Mouse (Mus musculus) retina, embryonic 14.5 days (tissue): ENCODE data around the gene Card11.

ENCODE experiments used
- DNase-seq: peaks from one replicate; pipeline ENCODE4 v3.0.0-alpha.2; 2015; ENCODE audit warnings: low spot score

The Card11 gene

GRCm38 (mm10) chr5:141000349-141000748 is at the start of gene Card11:
TSS of gene Card11 (minus strand) at chr5:141000582.
- DNase-seq = no peak

DNA sequence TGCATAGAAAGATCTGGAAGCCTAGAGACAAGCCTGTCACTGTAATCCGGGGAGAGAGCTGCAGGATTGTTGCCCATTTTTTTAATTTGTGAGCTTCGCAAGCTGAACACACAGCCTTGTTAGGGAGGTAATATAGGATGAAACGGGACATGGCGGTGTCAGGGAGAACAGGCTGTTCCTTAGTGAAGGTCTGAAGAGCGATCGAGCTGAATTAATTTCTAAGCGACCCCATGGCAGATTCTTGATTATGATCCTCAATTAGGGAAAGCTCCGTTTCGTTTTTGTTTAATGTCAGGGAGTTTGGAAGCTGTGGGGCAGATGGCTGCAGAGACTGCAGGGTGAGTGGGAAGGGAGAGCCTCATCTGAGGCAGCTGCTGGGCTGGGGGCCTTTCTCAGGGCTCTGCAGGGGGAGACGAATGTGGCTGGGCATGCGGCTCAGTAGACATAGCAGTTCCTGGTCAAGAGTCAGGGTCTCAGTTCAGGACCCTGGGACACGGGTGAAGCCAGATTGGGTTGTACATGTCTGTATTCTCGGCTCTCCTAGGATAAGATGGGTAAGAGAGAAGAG is 47.4 kb upstream of the Card11 start:
- DNase-seq = peak; percentile 77

- no peak for DNase-seq
Observed at GRCm38 (mm10) chr5:141044976-141045375, 44.6 kb upstream of the Card11 start.

DNA sequence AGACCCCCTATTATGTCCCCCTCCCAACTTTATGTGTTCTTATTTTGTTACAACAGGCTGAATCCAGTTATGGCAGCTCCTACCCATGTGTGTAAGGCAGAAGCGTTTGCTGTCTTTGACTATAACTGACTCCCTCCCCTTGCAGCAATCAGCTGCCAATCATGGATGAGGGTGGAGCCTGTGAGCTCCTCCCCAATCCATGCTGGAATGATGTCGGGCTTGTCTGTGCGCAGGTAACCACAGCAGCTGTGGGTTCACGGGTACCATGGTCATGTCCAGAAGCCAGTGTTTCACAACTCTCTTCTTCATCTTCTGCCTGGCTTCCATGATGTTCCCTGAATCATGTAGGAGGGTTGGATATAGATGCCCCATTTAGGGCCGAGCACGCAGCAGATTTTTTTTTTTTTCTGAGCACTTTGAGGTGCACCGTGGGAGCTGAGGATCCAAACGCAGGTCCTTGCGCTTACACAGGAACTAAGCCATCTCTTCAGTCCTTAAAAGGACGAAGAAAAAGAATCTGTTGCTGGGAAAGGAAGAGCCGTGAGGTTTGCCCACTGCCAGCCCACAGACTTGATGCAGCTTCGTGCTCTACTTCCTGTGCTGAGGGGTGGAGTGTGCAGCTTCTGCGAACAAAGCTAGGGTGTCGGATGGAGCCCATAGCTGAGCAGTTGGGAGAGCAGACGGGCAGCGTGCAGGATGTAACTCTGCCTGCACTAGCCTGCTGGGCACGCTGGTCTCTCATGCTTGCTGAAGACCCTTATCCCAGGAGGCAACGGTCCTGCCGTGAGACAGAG is 43.5 kb upstream of the Card11 start:
- DNase-seq = no peak

- DNase-seq = no peak
Observed at GRCm38 (mm10) chr5:141042406-141042805, 42.0 kb upstream of the Card11 start.

DNA sequence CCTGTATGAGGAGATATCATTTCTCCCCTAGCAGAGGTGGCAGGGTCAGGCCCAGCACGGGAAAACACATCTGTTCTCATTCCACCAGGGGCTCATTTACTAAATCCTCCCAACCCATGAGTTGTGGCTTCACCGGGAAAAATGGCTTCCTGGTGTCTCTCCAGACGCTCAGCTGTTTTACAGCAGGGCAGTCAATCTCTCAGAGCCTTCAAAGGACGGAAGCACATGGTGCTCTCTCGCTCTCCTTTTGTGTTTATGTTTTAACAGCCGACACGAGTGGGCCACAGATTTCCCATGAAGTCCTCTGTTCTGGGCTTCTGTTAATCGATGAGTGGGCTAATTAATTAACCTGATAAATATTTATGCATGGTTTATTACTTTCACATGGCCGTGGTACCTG is 40.5 kb upstream of the Card11 start:
- peak; percentile 15 for DNase-seq

GRCm38 (mm10) chr5:141038342-141038741 is 38.0 kb upstream of the Card11 start:
- DNase-seq = no peak

DNA sequence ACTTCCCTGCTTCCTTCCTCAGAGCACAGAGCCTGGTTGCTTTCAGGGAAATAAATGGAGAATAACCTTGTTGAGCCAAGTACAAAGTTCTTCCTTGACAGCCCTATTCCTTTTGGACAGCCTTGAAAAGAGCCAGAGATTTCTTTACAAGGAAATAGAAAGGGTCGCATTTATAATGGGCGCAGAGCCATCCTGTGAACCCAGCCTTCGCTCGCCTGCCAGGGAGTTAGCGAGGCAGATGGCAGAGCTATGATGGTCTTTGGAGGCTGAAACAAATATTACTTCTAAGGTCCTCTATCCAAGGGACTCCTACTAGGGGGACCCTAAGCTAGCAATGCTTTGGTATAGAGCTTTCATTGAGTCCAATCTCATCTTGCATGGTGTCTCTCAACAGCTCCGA is 35.0 kb upstream of the Card11 start:
- no peak for DNase-seq

DNA sequence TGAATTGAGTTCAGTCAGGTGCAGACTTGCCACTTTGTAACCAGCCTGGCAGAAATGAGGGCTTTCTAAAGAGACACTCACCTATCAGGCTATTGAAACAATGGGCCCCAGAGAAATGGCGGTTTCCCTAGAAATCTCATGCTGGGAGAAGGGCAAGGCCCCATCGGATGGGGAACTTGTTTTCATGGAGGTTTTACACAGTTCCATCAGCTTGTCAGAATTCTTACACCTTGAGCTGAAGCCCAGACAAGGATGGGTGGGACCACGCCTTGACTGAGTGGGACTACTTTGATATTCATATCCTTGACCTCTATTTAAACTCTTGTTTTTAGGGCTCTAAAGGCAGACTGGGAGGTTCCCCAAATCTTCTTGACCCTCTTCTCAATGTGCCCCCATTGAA is 33.9 kb upstream of the Card11 start:
- DNase-seq = no peak

- no peak for DNase-seq
Observed at GRCm38 (mm10) chr5:141033001-141033400, 32.6 kb upstream of the Card11 start.

GRCm38 (mm10) chr5:141029364-141029763 is 29.0 kb upstream of the Card11 start:
- no peak for DNase-seq

DNA sequence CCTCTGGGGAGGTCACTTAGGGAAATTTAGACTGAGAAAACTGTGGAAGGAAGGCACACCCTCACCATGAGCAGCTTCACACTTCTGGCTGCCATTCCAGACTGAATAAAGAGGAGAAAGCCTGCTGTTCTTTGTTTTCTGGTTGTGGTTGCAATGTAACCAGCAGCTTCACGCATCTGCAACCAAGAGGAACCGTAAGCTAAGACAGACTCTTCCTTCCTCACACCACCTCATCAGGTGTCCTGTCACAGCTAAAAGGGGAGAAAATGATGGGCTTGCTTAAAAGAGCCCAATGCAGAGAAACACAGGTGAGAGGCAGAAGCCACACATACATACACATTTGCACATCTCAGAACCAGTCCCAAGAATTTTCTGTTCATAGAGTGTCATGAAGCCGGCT is 25.3 kb upstream of the Card11 start:
- DNase-seq = no peak

DNA sequence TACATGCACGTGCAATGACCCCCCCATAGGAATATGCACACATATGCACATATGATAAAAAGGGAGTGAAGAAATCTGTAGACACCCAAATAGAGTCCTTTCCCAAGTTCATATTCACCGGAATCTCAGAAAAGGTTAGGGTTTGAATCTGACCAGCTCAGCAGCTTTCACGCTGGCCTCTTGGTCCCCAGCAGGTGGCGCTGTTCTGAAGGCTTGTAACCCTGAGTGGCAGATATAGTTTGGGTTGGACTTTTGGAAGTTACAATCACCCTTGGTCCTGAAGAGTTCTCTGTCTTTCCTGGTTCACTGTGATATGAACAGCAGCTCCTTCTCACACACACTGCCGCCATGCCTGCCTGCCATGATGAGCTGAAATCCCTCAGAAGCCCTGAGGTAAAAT is 24.1 kb upstream of the Card11 start:
- peak; percentile 27 for DNase-seq

DNA sequence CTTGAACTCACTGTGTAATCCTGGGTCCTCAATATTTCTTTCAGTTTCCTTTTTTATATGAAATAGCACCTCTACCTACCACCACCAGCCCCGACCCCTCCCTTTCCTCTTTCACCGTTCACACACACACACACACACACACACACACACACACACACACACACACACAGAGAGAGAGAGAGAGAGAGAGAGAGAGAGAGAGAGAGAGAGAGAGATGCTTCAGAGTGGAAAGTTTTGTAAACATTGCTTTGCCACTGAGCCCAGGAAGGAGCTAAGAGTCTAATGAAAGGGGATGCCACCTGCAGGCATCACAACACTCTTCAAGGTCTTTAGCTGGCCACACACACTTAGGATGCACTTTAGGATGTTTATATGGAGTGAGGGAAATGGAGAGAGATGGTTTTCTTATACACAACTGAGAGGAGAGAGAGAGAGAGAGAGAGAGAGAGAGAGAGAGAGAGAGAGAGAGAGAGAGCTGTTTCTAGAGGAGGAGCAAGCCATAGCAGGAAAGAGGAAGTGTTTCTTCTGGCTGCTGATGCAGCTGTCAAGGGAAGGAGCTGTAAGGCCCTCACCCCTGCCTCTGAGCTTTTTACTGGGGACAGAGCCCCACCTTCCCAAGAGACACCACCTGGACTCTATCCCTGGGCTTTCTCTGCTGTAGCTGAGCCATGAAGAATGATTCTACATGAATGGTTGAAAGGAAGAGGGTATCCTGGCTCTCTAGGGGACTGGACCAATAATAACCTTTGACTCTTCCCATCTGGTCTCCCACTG is 17.7 kb upstream of the Card11 start:
- no peak for DNase-seq

DNA sequence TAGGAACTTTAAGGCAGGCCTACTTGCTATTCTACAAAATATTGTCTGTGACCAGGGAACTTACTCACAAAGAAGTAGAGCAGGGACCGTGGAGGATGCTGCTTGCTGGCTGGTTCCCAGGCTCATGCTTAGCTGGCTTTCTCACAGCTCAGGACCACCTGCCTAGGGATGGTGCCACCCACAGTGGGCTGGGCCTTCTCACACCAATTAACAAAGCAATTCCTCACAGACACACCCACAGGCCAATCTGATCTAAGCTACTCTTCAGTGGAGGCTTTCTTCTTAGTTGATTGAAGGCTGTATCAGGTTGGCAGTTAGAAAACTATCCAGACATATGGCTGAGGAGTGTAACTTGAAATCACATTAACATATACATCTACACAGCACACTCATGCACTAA is 15.7 kb upstream of the Card11 start:
- no peak for DNase-seq

- DNase-seq = no peak
Observed at GRCm38 (mm10) chr5:141014216-141014615, 13.8 kb upstream of the Card11 start.

DNA sequence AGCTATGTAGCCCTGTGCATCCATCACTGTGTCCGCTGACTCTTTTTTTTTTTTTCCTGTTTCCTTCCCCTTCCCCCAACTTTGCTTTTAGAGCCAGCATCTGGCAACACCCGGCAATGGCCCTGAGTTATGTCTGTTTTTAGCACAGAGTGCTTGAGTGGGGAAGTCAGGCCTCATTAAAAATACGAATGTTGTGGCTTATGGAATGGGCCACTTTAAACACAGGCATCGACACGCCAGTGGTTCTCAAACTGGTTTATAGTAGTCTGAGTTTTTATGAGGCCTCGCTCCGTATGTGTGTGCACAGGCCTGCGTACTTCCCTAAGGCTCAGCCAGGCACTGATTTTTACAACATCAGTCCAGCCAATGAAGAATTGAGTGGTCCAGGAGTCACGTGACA is 13.1 kb upstream of the Card11 start:
- no peak for DNase-seq

GRCm38 (mm10) chr5:141005491-141005890 is 5.1 kb upstream of the Card11 start:
- no peak for DNase-seq

- no peak for DNase-seq
Observed at GRCm38 (mm10) chr5:141004078-141004763, 3.8 kb upstream of the Card11 start.

DNA sequence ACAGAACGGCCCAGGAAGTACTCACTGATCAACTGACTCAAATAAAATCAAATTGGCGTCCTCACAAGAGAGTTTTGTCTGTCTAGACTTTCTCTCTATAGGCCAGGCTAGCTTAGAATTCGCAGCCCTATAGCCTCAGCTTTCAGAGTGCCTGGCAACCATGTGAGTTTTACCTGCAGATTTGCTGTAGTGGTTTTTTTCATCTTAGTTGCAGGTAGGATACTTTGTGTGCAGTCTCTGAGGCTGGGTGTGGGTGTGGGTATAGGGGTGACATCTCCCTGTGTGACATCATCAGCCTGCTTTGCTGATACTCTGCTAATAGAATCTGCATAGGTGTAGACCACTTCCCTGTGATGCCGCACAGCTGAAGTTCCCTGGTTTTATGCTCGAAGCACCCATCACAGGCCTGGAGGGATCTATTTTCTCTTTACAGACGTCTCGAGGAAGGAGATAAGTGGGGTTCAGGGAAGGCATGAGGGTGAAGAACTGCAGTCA is 1.2 kb downstream of the Card11 start:
- DNase-seq = no peak

- no peak for DNase-seq
Observed at GRCm38 (mm10) chr5:140997767-140998166, 2.6 kb downstream of the Card11 start.
